Mouse (Mus musculus) olfactory bulb, adult 2 months (tissue): ENCODE data around the gene Lingo1.

Source experiments
- CTCF ChIP-seq: fragments of 200-500 bp; IDR thresholded peaks from 2 replicates; pipeline ENCODE4 v1.5.1; 2012; ENCODE audit warnings: low read depth, mild to moderate bottlenecking, low read length, moderate library complexity; ENCODE audit not compliant: insufficient read depth
- POLR2A ChIP-seq: fragments of 200-500 bp; IDR thresholded peaks from 2 replicates; pipeline ENCODE4 v1.6.1; 2012; ENCODE audit warnings: mild to moderate bottlenecking, low read depth, low read length, moderate library complexity; ENCODE audit not compliant: insufficient read depth

DNA sequence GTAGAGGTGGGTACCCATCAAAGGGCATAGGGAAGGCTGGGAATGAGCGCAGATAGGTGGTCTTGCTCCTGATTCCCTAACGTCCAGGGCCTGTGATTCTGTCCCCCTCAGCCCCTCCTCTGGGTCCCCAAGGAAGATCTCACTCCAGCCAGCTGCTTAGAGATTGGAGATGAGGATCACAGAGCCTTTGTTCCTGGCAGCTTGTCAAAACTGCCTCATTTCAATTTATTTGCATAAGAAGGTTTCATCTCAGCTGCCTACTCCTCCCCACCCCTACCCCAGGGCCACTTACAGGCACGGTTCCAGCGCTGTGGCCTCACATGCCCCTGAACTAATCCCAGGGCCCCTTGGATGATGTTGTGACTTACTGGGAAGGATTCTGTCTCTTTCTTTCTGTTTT lies 33.9 kb upstream of the Lingo1 start:
- TF ChIP-seq CTCF (no peak), POLR2A (no peak)
